Mouse (Mus musculus): ENCODE measurements around the gene Mical3. TPM values are rescaled to one million over a fixed set of nuclear protein-coding genes. Genes with fewer than 3 reads are reported as not detected.

Gene Mical3
- total RNA-seq, 2 experiments from 2014 or later: 6.4 to 11.2 TPM

- ATAC-seq (replicated peaks; ENCODE audit: poor library complexity, severe bottlenecking): 0 out of 2 replicates have a peak, but pooled peaks have one; percentile 13
These were observed 43.1 kb downstream of the Mical3 start for GRCm38 (mm10) chr6:121087586-121088245.

GRCm38 (mm10) chr6:121087127-121087526, 43.7 kb downstream of the Mical3 start:
- ATAC-seq (replicated peaks; ENCODE audit: poor library complexity, severe bottlenecking): no peak

GRCm38 (mm10) chr6:121086226-121086625, 44.6 kb downstream of the Mical3 start:
- peak; percentile 46 for ATAC-seq (replicated peaks; ENCODE audit: poor library complexity, severe bottlenecking)

GRCm38 (mm10) chr6:121084050-121084480, 46.7 kb downstream of the Mical3 start:
- ATAC-seq (replicated peaks; ENCODE audit: poor library complexity, severe bottlenecking): peak; percentile 85

- ATAC-seq (replicated peaks; ENCODE audit: poor library complexity, severe bottlenecking): no peak
These were observed 48.7 kb downstream of the Mical3 start for GRCm38 (mm10) chr6:121082094-121082473.

- no peak for ATAC-seq (replicated peaks; ENCODE audit: poor library complexity, severe bottlenecking)
These were observed 49.3 kb downstream of the Mical3 start for GRCm38 (mm10) chr6:121081288-121082093.

GRCm38 (mm10) chr6:121078175-121078574, 52.6 kb downstream of the Mical3 start:
- no peak for ATAC-seq (replicated peaks; ENCODE audit: poor library complexity, severe bottlenecking)

GRCm38 (mm10) chr6:121076929-121077566, 53.8 kb downstream of the Mical3 start:
- peak; percentile 82 for ATAC-seq (replicated peaks; ENCODE audit: poor library complexity, severe bottlenecking)

- peak; percentile 44 for ATAC-seq (replicated peaks; ENCODE audit: poor library complexity, severe bottlenecking)
These were observed 55.0 kb downstream of the Mical3 start for GRCm38 (mm10) chr6:121075763-121076162.

- no peak for ATAC-seq (replicated peaks; ENCODE audit: poor library complexity, severe bottlenecking)
These were observed 57.5 kb downstream of the Mical3 start for GRCm38 (mm10) chr6:121073312-121073711.

- no peak for ATAC-seq (replicated peaks; ENCODE audit: poor library complexity, severe bottlenecking)
These were observed 58.2 kb downstream of the Mical3 start for GRCm38 (mm10) chr6:121072615-121073014.

GRCm38 (mm10) chr6:121070584-121071230, 60.1 kb downstream of the Mical3 start:
- peak; percentile 12 for ATAC-seq (replicated peaks; ENCODE audit: poor library complexity, severe bottlenecking)

GRCm38 (mm10) chr6:121069156-121069555, 61.6 kb downstream of the Mical3 start:
- peak; percentile 77 for ATAC-seq (replicated peaks; ENCODE audit: poor library complexity, severe bottlenecking)

- no peak for ATAC-seq (replicated peaks; ENCODE audit: poor library complexity, severe bottlenecking)
These were observed 62.7 kb downstream of the Mical3 start for GRCm38 (mm10) chr6:121068087-121068464.

- no peak for ATAC-seq (replicated peaks; ENCODE audit: poor library complexity, severe bottlenecking)
These were observed 63.2 kb downstream of the Mical3 start for GRCm38 (mm10) chr6:121067426-121068086.

- no peak for ATAC-seq (replicated peaks; ENCODE audit: poor library complexity, severe bottlenecking)
These were observed 64.0 kb downstream of the Mical3 start for GRCm38 (mm10) chr6:121066761-121067160.

GRCm38 (mm10) chr6:121064356-121065015, 66.3 kb downstream of the Mical3 start:
- ATAC-seq (replicated peaks; ENCODE audit: poor library complexity, severe bottlenecking): no peak

GRCm38 (mm10) chr6:121063771-121064170, 67.0 kb downstream of the Mical3 start:
- ATAC-seq (replicated peaks; ENCODE audit: poor library complexity, severe bottlenecking): no peak

GRCm38 (mm10) chr6:121062891-121063408, 67.8 kb downstream of the Mical3 start:
- ATAC-seq (replicated peaks; ENCODE audit: poor library complexity, severe bottlenecking): peak; percentile 48
